Mouse (Mus musculus): Measurements from ENCODE around the gene Setd1b.
A peak's percentile ranks its signal among the peaks of the same experiment; 100 is the strongest.

DNA sequence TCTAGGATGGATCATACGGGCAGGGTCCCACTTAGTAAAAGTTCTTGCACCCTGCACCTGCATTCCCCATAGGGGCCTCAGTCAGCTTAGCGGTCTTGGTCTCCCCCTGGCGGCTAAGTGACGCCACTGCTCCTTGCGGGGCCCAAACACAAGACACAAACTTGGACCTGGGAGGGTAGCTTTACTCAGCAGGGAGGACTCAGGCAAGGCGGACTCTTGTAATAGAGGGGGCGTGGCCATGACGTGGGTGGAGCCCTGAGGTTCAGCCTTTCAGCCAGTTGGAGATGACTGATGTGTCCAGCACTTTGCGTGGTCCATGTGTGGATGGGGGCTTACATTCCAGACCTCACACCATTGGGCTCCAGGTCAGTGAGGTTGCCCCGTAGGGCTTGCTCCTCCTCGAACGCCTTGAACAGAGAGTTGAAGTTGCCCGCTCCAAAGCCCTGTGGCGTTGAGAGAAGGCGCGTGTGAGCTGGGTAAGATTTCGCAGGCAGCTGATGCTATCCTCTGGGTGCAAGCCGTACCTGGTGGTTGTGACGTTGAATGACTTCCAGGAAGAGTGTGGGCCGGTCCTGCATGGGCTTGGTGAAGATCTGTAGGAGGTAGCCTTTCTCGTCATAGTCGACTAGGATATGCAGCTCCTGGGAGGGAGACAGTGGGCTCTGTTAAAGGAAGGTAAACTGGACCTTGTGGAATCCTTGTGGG lies 29.8 kb downstream of the Setd1b start:
- TF ChIP-seq POLR2A (IDR thresholded peaks at IDR 0.05; ENCODE audit: control insufficient read depth, low read depth, low read length) (no peak), CTCF (IDR thresholded peaks at IDR 0.05; ENCODE audit: control insufficient read depth, insufficient read depth, insufficient replicate concordance, low read depth, low read length) (peak; percentile 99)
